Mouse (Mus musculus): ENCODE results near the gene Adamts2. TPM values are rescaled to one million over a fixed set of nuclear protein-coding genes. Genes with fewer than 3 reads are reported as not detected.
A peak's percentile ranks its signal among the peaks of the same experiment; 100 is the strongest.

Gene Adamts2
- polyA plus RNA-seq (2012; rRNA removed) (0.88 and 1.1 TPM in 2 replicates), polyA plus RNA-seq (2014; fragmentation: Nextera tagmentation; extraction: Ambion mirVana) (0.73 and 0.83 TPM in 2 replicates)

DNA sequence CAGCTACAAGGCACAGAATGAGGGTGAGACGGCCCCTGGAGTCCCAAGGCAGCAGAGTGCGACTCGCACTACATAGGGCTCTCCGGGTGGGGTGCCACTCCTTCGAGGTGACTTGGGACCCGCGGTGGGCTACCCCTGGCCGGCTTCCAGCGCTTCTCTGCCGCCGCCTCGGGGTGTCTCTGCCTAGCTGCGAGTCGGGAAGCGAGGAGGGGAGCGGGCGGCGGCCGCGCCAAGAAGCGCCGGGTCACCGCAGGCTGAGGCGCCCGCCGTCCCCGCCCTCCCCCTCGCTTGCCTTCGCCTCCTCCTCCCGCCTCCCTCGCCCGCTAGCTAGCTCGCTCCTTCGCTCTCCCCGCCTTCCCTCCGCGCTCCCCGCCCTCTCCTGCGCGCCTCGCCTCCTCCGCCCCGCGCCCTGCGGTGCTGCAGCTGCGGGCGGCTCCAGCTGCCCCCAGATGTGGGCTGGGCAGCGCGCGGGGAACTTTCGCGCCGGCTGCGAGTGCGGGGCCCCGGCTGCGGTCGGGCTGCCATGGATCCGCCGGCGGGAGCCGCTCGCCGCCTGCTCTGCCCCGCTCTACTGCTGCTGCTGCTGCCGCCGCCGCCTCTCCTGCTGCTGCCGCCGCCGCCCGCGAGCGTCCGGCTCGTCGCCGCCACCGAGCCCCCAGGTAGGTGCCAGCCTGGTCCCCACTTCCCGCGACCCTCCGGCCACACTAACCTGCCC is at the start of gene Adamts2:
Adamts2 (plus strand) TSS at position 444 of the 715 bp plus-strand sequence.
- ATAC-seq (ENCODE audit: insufficient read depth), result no peak
- Histone ChIP-seq H3K27ac (no peak within 1 kb of the TSS), H3K9me3 (ENCODE audit: control insufficient read depth, low read length) (no peaks in the 10 kb centered on the region), H3K36me3 (replicated peaks; ENCODE audit: control insufficient read depth, insufficient read depth, low read depth) (no peaks in the 10 kb centered on the region), H3K4me2 (ENCODE audit: low read depth) (peak within 1 kb of the TSS; percentile 40), H3K4me1 (replicated peaks; ENCODE audit: control insufficient read depth in 2 of 2, insufficient read depth in 2 of 2, low read length in 1 of 2) (no peaks in the 10 kb centered on the region), H3K9ac (replicated peaks) (no peak within 1 kb of the TSS), H3K27me3 (ENCODE audit: control insufficient read depth, insufficient read depth, low read length) (peaks cover 43% of the 10 kb centered on the region), H3K4me3 (ENCODE audit: insufficient read depth in 1 of 2, low read depth in 2 of 2, low read length in 2 of 2) (peak within 1 kb of the TSS; percentile 39)
- no peak for DNase-seq (ENCODE audit: low read depth in 3 of 3, low spot score in 3 of 3)
- WGBS (ENCODE audit: insufficient replicate concordance), result 1% methylated on average over 80 of the region's 82 CpGs
- TF ChIP-seq CTCF (IDR thresholded peaks at IDR 0.05; ENCODE audit: low read depth), result no peak
- no peak for TF ChIP-seq EP300 (IDR thresholded peaks at IDR 0.05; ENCODE audit: low read depth)

DNA sequence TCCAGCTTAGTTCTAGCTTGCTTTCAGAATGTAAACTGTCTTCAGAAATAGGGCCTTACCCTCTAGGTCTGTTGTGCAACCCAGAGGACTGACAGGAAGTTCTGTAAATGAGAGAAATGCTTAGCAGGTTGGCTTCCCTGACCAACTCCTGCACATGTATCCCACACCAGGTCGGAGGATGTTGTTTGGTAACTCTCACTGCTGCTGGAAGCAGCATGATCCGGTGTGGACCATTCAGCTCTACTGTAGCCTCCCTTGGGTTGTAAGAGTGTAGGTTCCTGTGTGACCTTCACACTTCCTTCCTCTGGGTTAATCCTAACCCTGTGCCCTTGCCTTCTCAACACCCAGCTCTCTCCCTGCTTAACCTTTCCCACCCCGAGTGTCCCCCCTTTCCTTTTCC is 44.8 kb upstream of the Adamts2 start:
- H3K4me3 ChIP-seq (ENCODE audit: insufficient read depth in 1 of 2, low read depth in 2 of 2, low read length in 2 of 2), result no peak overlapping the region
- ATAC-seq (ENCODE audit: insufficient read depth) (no peak), DNase-seq (ENCODE audit: low read depth in 3 of 3, low spot score in 3 of 3) (no peak)
- H3K4me2 ChIP-seq (ENCODE audit: low read depth), result no peak overlapping the region
- no peaks in the 10 kb centered on the region for H3K36me3 ChIP-seq (replicated peaks; ENCODE audit: control insufficient read depth, insufficient read depth, low read depth)
- H3K4me1 ChIP-seq (replicated peaks; ENCODE audit: control insufficient read depth in 2 of 2, insufficient read depth in 2 of 2, low read length in 1 of 2), result no peaks in the 10 kb centered on the region
- H3K9ac ChIP-seq (replicated peaks), result no peak overlapping the region
- H3K27ac ChIP-seq, result no peak overlapping the region
- H3K27me3 ChIP-seq (ENCODE audit: control insufficient read depth, insufficient read depth, low read length), result no peaks in the 10 kb centered on the region
- no peak for TF ChIP-seq EP300 (IDR thresholded peaks at IDR 0.05; ENCODE audit: low read depth)
- TF ChIP-seq CTCF (IDR thresholded peaks at IDR 0.05; ENCODE audit: low read depth), result no peak
- WGBS (ENCODE audit: insufficient replicate concordance), result 67% methylated on average over 3 of the region's 3 CpGs
- H3K9me3 ChIP-seq (ENCODE audit: control insufficient read depth, low read length), result no peaks in the 10 kb centered on the region

DNA sequence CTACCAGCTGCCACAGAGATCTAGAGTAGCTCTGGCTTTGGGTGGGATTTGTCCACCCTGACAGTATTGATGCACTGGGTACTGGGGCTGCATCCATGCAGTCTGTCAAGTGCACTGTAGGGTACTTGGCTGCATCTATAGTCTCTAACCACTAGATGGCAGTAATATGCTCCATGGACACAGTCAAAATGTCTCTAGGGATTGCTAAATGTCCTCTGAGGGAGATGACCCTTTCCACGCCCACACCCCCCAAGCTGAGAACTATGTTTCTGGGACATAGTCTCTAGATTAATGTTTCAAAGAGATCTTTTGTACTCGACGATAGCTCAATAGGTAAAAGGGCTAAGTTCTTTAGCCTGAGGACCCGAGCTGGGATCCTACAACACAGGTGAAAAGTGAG is 42.8 kb upstream of the Adamts2 start:
- H3K9ac ChIP-seq (replicated peaks), result no peak overlapping the region
- no peak overlapping the region for H3K27ac ChIP-seq
- peak in 1 of 3 experiments; percentile 7 for DNase-seq (ENCODE audit: low read depth in 3 of 3, low spot score in 3 of 3)
- no peaks in the 10 kb centered on the region for H3K9me3 ChIP-seq (ENCODE audit: control insufficient read depth, low read length)
- H3K36me3 ChIP-seq (replicated peaks; ENCODE audit: control insufficient read depth, insufficient read depth, low read depth), result no peaks in the 10 kb centered on the region
- no peaks in the 10 kb centered on the region for H3K27me3 ChIP-seq (ENCODE audit: control insufficient read depth, insufficient read depth, low read length)
- 17% methylated on average over 4 of the region's 4 CpGs for WGBS (ENCODE audit: insufficient replicate concordance)
- no peak for ATAC-seq (ENCODE audit: insufficient read depth)
- no peak overlapping the region for H3K4me2 ChIP-seq (ENCODE audit: low read depth)
- TF ChIP-seq CTCF (IDR thresholded peaks at IDR 0.05; ENCODE audit: low read depth) (peak; percentile 74), EP300 (IDR thresholded peaks at IDR 0.05; ENCODE audit: low read depth) (no peak)
- H3K4me3 ChIP-seq (ENCODE audit: insufficient read depth in 1 of 2, low read depth in 2 of 2, low read length in 2 of 2), result no peak overlapping the region
- no peaks in the 10 kb centered on the region for H3K4me1 ChIP-seq (replicated peaks; ENCODE audit: control insufficient read depth in 2 of 2, insufficient read depth in 2 of 2, low read length in 1 of 2)

DNA sequence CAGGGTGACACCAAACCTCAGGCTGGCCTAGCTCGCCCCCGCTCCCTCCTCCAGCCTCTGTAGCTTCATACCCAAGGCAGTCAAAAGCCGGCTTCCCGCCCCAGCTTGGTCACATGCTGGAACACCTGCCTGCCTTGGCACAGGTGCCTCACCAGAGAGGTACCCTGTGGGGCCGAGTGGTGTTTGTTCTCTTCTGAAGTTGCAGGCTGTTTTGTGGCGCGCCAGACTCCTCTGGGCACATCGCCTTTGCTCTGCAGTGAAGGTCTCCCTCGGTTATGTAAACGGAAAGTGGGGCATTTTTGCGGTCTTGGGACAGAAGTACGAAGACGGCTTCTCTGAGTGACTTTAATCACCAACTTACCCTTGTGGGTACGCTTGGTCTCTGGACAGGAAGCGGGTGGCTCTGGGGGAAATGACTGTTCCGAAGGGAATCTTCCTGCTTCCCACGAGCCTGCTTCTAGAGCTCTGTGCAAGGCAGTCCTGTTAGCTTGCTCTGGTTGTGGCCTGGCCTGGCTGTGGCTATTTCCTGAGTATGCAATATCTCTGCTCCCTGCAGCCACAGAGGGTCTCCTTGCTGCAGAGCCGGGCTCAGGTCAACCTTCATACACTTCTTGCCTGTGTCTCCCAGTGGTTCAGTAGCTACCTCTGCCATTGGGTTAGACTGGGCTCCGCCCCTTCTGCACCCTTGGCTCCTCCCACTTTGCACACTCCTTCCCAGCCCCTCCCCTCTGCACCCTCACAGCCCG is 36.2 kb upstream of the Adamts2 start:
- H3K4me3 ChIP-seq (ENCODE audit: insufficient read depth in 1 of 2, low read depth in 2 of 2, low read length in 2 of 2), result no peak overlapping the region
- ATAC-seq (ENCODE audit: insufficient read depth), result 0 out of 2 replicates have a peak, but pooled peaks have one; percentile 41
- no peaks in the 10 kb centered on the region for H3K9me3 ChIP-seq (ENCODE audit: control insufficient read depth, low read length)
- TF ChIP-seq EP300 (IDR thresholded peaks at IDR 0.05; ENCODE audit: low read depth) (no peak), CTCF (IDR thresholded peaks at IDR 0.05; ENCODE audit: low read depth) (no peak)
- peak in 1 of 3 experiments; percentile 10 for DNase-seq (ENCODE audit: low read depth in 3 of 3, low spot score in 3 of 3)
- H3K27ac ChIP-seq, result no peak overlapping the region
- no peaks in the 10 kb centered on the region; a peak in 1 of 4 replicates for H3K4me1 ChIP-seq (replicated peaks; ENCODE audit: control insufficient read depth in 2 of 2, insufficient read depth in 2 of 2, low read length in 1 of 2)
- WGBS (ENCODE audit: insufficient replicate concordance), result 17% methylated on average over 20 of the region's 20 CpGs
- H3K27me3 ChIP-seq (ENCODE audit: control insufficient read depth, insufficient read depth, low read length), result no peaks in the 10 kb centered on the region
- no peaks in the 10 kb centered on the region for H3K36me3 ChIP-seq (replicated peaks; ENCODE audit: control insufficient read depth, insufficient read depth, low read depth)
- peak overlapping the region; percentile 38; the same call in 1 of the 2 replicates for H3K4me2 ChIP-seq (ENCODE audit: low read depth)
- no peak overlapping the region; the same call in 1 of the 2 replicates for H3K9ac ChIP-seq (replicated peaks)

DNA sequence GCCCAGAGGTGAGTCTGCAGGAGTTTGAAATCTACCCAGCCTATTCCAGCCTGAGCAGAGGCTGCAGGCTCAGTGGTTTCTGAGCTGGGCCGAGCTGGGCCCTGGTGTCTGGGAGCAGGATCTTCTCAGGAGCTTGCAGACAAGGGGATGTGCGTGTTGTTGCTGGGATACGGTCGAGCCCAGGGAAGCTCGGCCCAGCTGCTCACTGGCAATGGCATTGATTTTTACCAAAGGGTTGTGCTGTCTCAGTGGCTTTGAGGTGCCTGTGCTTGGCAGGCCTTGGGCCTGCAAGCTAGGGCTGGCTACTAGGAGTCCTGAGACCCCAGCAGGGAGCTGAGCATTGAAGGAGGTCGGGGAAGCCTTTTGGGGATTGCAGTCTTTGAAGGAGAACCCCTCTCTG is 30.4 kb upstream of the Adamts2 start:
- Histone ChIP-seq H3K27ac (no peak overlapping the region), H3K4me1 (replicated peaks; ENCODE audit: control insufficient read depth in 2 of 2, insufficient read depth in 2 of 2, low read length in 1 of 2) (no peaks in the 10 kb centered on the region), H3K27me3 (ENCODE audit: control insufficient read depth, insufficient read depth, low read length) (no peaks in the 10 kb centered on the region), H3K9ac (replicated peaks) (no peak overlapping the region), H3K4me2 (ENCODE audit: low read depth) (no peak overlapping the region), H3K4me3 (ENCODE audit: insufficient read depth in 1 of 2, low read depth in 2 of 2, low read length in 2 of 2) (no peak overlapping the region), H3K9me3 (ENCODE audit: control insufficient read depth, low read length) (no peaks in the 10 kb centered on the region), H3K36me3 (replicated peaks; ENCODE audit: control insufficient read depth, insufficient read depth, low read depth) (no peaks in the 10 kb centered on the region)
- 59% methylated on average over 6 of the region's 6 CpGs for WGBS (ENCODE audit: insufficient replicate concordance)
- ATAC-seq (ENCODE audit: insufficient read depth), result no peak
- TF ChIP-seq EP300 (IDR thresholded peaks at IDR 0.05; ENCODE audit: low read depth), result no peak
- no peak for DNase-seq (ENCODE audit: low read depth in 3 of 3, low spot score in 3 of 3)
